Mouse (Mus musculus): ENCODE measurements around the gene Zer1. TPM values are rescaled to one million over a fixed set of nuclear protein-coding genes. Genes with fewer than 3 reads are reported as not detected.
"Not testable (repeated sequence)": the region's sequence is repeated elsewhere in the genome, so short reads cannot be mapped to it uniquely, and the experiment has no call there.

Gene Zer1
- polyA plus RNA-seq, 1 experiment, result 39.1 TPM

GRCm38 (mm10) chr2:30161809-30162208, 37.4 kb upstream of the Zer1 start:
- TF ChIP-seq CTCF (IDR thresholded peaks at IDR 0.05; ENCODE audit: extremely low read depth, insufficient read length, insufficient replicate concordance, low read depth, low read length) (no peak), POLR2A (IDR thresholded peaks at IDR 0.05; ENCODE audit: low read depth, low read length) (no peak)
- H3K4me3 ChIP-seq (ENCODE audit: low read depth, low read length), result no peak overlapping the region
- H3K27ac ChIP-seq (ENCODE audit: insufficient read depth, low read depth, low read length), result no peak overlapping the region
- H3K27me3 ChIP-seq (ENCODE audit: control insufficient read depth, insufficient read depth, low read length), result no peaks in the 10 kb centered on the region
- no peaks in the 10 kb centered on the region for H3K36me3 ChIP-seq (ENCODE audit: control insufficient read depth, insufficient read depth, low read length)
- no peaks in the 10 kb centered on the region for H3K4me1 ChIP-seq (ENCODE audit: control insufficient read depth, insufficient read depth, insufficient read length, low read length)

GRCm38 (mm10) chr2:30159871-30160270, 35.5 kb upstream of the Zer1 start:
- H3K4me1 ChIP-seq (ENCODE audit: control insufficient read depth, insufficient read depth, insufficient read length, low read length); H3K4me3 ChIP-seq (ENCODE audit: low read depth, low read length); H3K36me3 ChIP-seq (ENCODE audit: control insufficient read depth, insufficient read depth, low read length); H3K27me3 ChIP-seq (ENCODE audit: control insufficient read depth, insufficient read depth, low read length); H3K27ac ChIP-seq (ENCODE audit: insufficient read depth, low read depth, low read length): not testable (repeated sequence)
- WGBS, result 82% methylated on average over 7 of the region's 10 CpGs

- WGBS, result 66% methylated on average over 8 of the region's 8 CpGs
- no peak overlapping the region for H3K27ac ChIP-seq (ENCODE audit: insufficient read depth, low read depth, low read length)
- no peaks in the 10 kb centered on the region for H3K27me3 ChIP-seq (ENCODE audit: control insufficient read depth, insufficient read depth, low read length)
- H3K36me3 ChIP-seq (ENCODE audit: control insufficient read depth, insufficient read depth, low read length), result peaks cover 32% of the 10 kb centered on the region
- no peak overlapping the region for H3K4me3 ChIP-seq (ENCODE audit: low read depth, low read length)
- TF ChIP-seq POLR2A (IDR thresholded peaks at IDR 0.05; ENCODE audit: low read depth, low read length) (no peak), CTCF (IDR thresholded peaks at IDR 0.05; ENCODE audit: extremely low read depth, insufficient read length, insufficient replicate concordance, low read depth, low read length) (no peak)
- no peaks in the 10 kb centered on the region for H3K4me1 ChIP-seq (ENCODE audit: control insufficient read depth, insufficient read depth, insufficient read length, low read length)
These were observed 28.2 kb upstream of the Zer1 start for GRCm38 (mm10) chr2:30152616-30153015.

- 65% methylated on average over 11 of the region's 11 CpGs for WGBS
- Histone ChIP-seq H3K4me3 (ENCODE audit: low read depth, low read length) (no peak overlapping the region), H3K4me1 (ENCODE audit: control insufficient read depth, insufficient read depth, insufficient read length, low read length) (no peaks in the 10 kb centered on the region), H3K27ac (ENCODE audit: insufficient read depth, low read depth, low read length) (no peak overlapping the region), H3K36me3 (ENCODE audit: control insufficient read depth, insufficient read depth, low read length) (peaks cover 40% of the 10 kb centered on the region), H3K27me3 (ENCODE audit: control insufficient read depth, insufficient read depth, low read length) (no peaks in the 10 kb centered on the region)
- TF ChIP-seq CTCF (IDR thresholded peaks at IDR 0.05; ENCODE audit: extremely low read depth, insufficient read length, insufficient replicate concordance, low read depth, low read length) (no peak), POLR2A (IDR thresholded peaks at IDR 0.05; ENCODE audit: low read depth, low read length) (no peak)
These were observed 27.5 kb upstream of the Zer1 start for GRCm38 (mm10) chr2:30151840-30152239.

- Histone ChIP-seq H3K27ac (ENCODE audit: insufficient read depth, low read depth, low read length) (no peak overlapping the region), H3K4me3 (ENCODE audit: low read depth, low read length) (no peak overlapping the region), H3K4me1 (ENCODE audit: control insufficient read depth, insufficient read depth, insufficient read length, low read length) (no peaks in the 10 kb centered on the region; the same call in 1 of the 2 replicates), H3K36me3 (ENCODE audit: control insufficient read depth, insufficient read depth, low read length) (peaks cover 71% of the 10 kb centered on the region), H3K27me3 (ENCODE audit: control insufficient read depth, insufficient read depth, low read length) (no peaks in the 10 kb centered on the region)
- no peak for TF ChIP-seq CTCF (IDR thresholded peaks at IDR 0.05; ENCODE audit: extremely low read depth, insufficient read length, insufficient replicate concordance, low read depth, low read length)
- TF ChIP-seq POLR2A (IDR thresholded peaks at IDR 0.05; ENCODE audit: low read depth, low read length), result no peak
- WGBS, result 85% methylated on average over 4 of the region's 4 CpGs
These were observed 23.1 kb upstream of the Zer1 start for GRCm38 (mm10) chr2:30147466-30147865.

GRCm38 (mm10) chr2:30144436-30144835, 20.1 kb upstream of the Zer1 start:
- peaks cover 79% of the 10 kb centered on the region for H3K36me3 ChIP-seq (ENCODE audit: control insufficient read depth, insufficient read depth, low read length)
- WGBS, result 79% methylated on average over 4 of the region's 4 CpGs
- no peak overlapping the region for H3K27ac ChIP-seq (ENCODE audit: insufficient read depth, low read depth, low read length)
- H3K4me1 ChIP-seq (ENCODE audit: control insufficient read depth, insufficient read depth, insufficient read length, low read length), result no peaks in the 10 kb centered on the region; the same call in 1 of the 2 replicates
- TF ChIP-seq CTCF (IDR thresholded peaks at IDR 0.05; ENCODE audit: extremely low read depth, insufficient read length, insufficient replicate concordance, low read depth, low read length) (no peak), POLR2A (IDR thresholded peaks at IDR 0.05; ENCODE audit: low read depth, low read length) (no peak)
- no peak overlapping the region for H3K4me3 ChIP-seq (ENCODE audit: low read depth, low read length)
- H3K27me3 ChIP-seq (ENCODE audit: control insufficient read depth, insufficient read depth, low read length), result no peaks in the 10 kb centered on the region

GRCm38 (mm10) chr2:30140021-30140420, 15.6 kb upstream of the Zer1 start:
- 86% methylated on average over 4 of the region's 4 CpGs for WGBS
- H3K27ac ChIP-seq (ENCODE audit: insufficient read depth, low read depth, low read length); H3K27me3 ChIP-seq (ENCODE audit: control insufficient read depth, insufficient read depth, low read length); H3K4me3 ChIP-seq (ENCODE audit: low read depth, low read length): not testable (repeated sequence)
- peaks cover 65% of the 10 kb centered on the region for H3K36me3 ChIP-seq (ENCODE audit: control insufficient read depth, insufficient read depth, low read length)
- H3K4me1 ChIP-seq (ENCODE audit: control insufficient read depth, insufficient read depth, insufficient read length, low read length), result peaks cover 14% of the 10 kb centered on the region

GRCm38 (mm10) chr2:30136458-30136857, 12.1 kb upstream of the Zer1 start:
- TF ChIP-seq CTCF (IDR thresholded peaks at IDR 0.05; ENCODE audit: extremely low read depth, insufficient read length, insufficient replicate concordance, low read depth, low read length), result no peak
- no peak for TF ChIP-seq POLR2A (IDR thresholded peaks at IDR 0.05; ENCODE audit: low read depth, low read length)
- Histone ChIP-seq H3K4me1 (ENCODE audit: control insufficient read depth, insufficient read depth, insufficient read length, low read length) (peaks cover 19% of the 10 kb centered on the region), H3K27ac (ENCODE audit: insufficient read depth, low read depth, low read length) (no peak overlapping the region), H3K27me3 (ENCODE audit: control insufficient read depth, insufficient read depth, low read length) (no peaks in the 10 kb centered on the region), H3K4me3 (ENCODE audit: low read depth, low read length) (no peak overlapping the region), H3K36me3 (ENCODE audit: control insufficient read depth, insufficient read depth, low read length) (peaks cover 37% of the 10 kb centered on the region)
- WGBS, result 63% methylated on average over 10 of the region's 10 CpGs
